ENCODE assay signal across 8 mouse cellular contexts in the genomic region with DNA sequence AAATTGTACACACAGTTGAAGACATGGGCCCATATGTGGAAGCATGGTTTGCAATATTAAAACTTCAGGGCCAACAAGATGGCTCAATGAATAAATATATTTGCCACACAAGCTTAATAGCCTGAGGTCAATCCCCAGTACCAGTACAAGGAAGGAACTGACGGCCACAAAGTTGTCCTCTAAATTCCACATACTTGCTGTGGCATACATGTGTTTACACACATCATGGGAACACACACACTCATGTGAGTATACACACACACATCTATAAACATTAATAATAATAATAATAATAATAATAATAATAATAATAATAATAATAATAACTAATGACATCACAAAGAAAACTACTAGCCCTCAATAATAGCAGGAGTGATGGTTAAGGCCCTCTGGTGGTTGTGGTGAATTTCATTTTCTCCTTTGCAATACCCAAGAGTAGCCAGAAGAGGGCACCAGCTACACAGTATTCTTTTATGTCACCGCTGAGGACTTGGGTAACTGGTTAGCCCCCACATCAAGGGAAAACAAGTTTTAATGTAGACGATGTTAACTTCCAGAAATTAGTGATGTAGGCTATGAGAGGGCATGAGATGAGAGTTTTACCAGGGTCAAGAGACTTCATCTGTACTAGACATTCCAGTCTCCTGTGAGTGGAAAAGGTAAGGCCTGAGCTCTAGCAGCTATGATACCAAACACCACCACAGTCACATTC.
A peak's percentile ranks its signal among the peaks of the same experiment; 100 is the strongest.
DNase-seq lines count a peak whose midpoint lies in the region; ATAC-seq lines count a peak whose summit lies in the region.

No protein-coding gene starts in this region.

- no peaks in the 10 kb centered on the region for H3K9me3 ChIP-seq in forebrain, embryonic 14.5 days (replicated peaks; ENCODE audit: control insufficient read depth, low read length)
- H3K9me3 ChIP-seq in kidney, embryonic 14.5 days (ENCODE audit: control insufficient read depth, low read length): no peaks in the 10 kb centered on the region

- no peak overlapping the region for H3K27ac ChIP-seq in forebrain, embryonic 14.5 days (ENCODE audit: low read depth, low read length)
- no peak overlapping the region for H3K27ac ChIP-seq in kidney, embryonic 14.5 days (ENCODE audit: low read depth, low read length)

- H3K27me3 ChIP-seq in forebrain, embryonic 14.5 days (replicated peaks; ENCODE audit: control insufficient read depth, insufficient read depth, low read length): no peaks in the 10 kb centered on the region
- H3K27me3 ChIP-seq in kidney, embryonic 14.5 days (ENCODE audit: control insufficient read depth, insufficient read depth, low read length): no peaks in the 10 kb centered on the region

- H3K4me2 ChIP-seq in forebrain, embryonic 14.5 days (ENCODE audit: low read length): no peak overlapping the region
- no peak overlapping the region for H3K4me2 ChIP-seq in kidney, embryonic 14.5 days (replicated peaks; ENCODE audit: low read depth, low read length)

- 29% methylated on average over 3 of the region's 3 CpGs for WGBS in forebrain, embryonic 14.5 days
- WGBS in kidney, embryonic 14.5 days: 28% methylated on average over 3 of the region's 3 CpGs

- H3K36me3 ChIP-seq in forebrain, embryonic 14.5 days (ENCODE audit: control insufficient read depth, insufficient read depth, low read length): no peaks in the 10 kb centered on the region
- no peaks in the 10 kb centered on the region for H3K36me3 ChIP-seq in kidney, embryonic 14.5 days (ENCODE audit: control insufficient read depth, insufficient read depth, low read length)

- H3K9ac ChIP-seq in forebrain, embryonic 14.5 days (ENCODE audit: low read length): no peak overlapping the region
- no peak overlapping the region for H3K9ac ChIP-seq in kidney, embryonic 14.5 days (ENCODE audit: low read depth, low read length)

- H3K4me1 ChIP-seq in forebrain, embryonic 14.5 days (ENCODE audit: control insufficient read depth, insufficient read depth, low read length): no peaks in the 10 kb centered on the region
- H3K4me1 ChIP-seq in kidney, embryonic 14.5 days (ENCODE audit: control insufficient read depth, insufficient read depth, low read length): no peaks in the 10 kb centered on the region

- intact Hi-C loops in gastrocnemius, postnatal 14 days (cut with DNase I; ENCODE audit: low total_unique reads): loop anchor here (5.0 kb wide), 1 partner anchor 122 kb away; no protein-coding TSS in a partner anchor

- no peak overlapping the region for H3K4me3 ChIP-seq in forebrain, embryonic 14.5 days (ENCODE audit: low read depth, low read length)
- no peak overlapping the region for H3K4me3 ChIP-seq in kidney, embryonic 14.5 days (ENCODE audit: low read length)

- ATAC-seq in forebrain, embryonic 14.5 days: peak; percentile 52
- peak; percentile 53; the same call in 1 of the 2 replicates for ATAC-seq in kidney, embryonic 14.5 days (ENCODE audit: low FRiP score, low TSS enrichment)

- peak; percentile 28 for DNase-seq in gastrocnemius, adult 18-20 months (ENCODE audit: low spot score)
- no peak for DNase-seq in gastrocnemius, postnatal 14 days
- peak; percentile 16 to 28 for DNase-seq in urinary bladder, postnatal 36 days (ENCODE audit: low spot score in 2 of 2)
- DNase-seq in urinary bladder, postnatal 10 days (ENCODE audit: low spot score): no peak
- DNase-seq in forebrain, embryonic 14.5 days (ENCODE audit: low spot score): peak; percentile 65
- peak; percentile 57 for DNase-seq in lung, postnatal 10 days
- DNase-seq in thymus, postnatal 14 days: peak; percentile 54

Comparison
In these comparisons a context has a peak if more than half of its experiments do, and no peak if none do; other contexts are left out.
1. DNase-seq: peak in gastrocnemius, adult 18-20 months (single experiment), urinary bladder, postnatal 36 days (2 of 2), forebrain, embryonic 14.5 days (single experiment), lung, postnatal 10 days (single experiment) and thymus, postnatal 14 days (single experiment); none in gastrocnemius, postnatal 14 days (single experiment) and urinary bladder, postnatal 10 days (single experiment).